Mouse (Mus musculus) bone marrow, adult 2 months (tissue): ENCODE measurements around the gene Alx3.
A peak's percentile ranks its signal among the peaks of the same experiment; 100 is the strongest.

ENCODE experiments used
- CTCF ChIP-seq: fragments of 200-500 bp; IDR thresholded peaks from 2 replicates; pipeline ENCODE4 v1.5.1; 2011; ENCODE audit warnings: low read length, control low read depth; ENCODE audit not compliant: control insufficient read depth, insufficient read depth
- POLR2A ChIP-seq: fragments of 200-500 bp; IDR thresholded peaks from 2 replicates; pipeline ENCODE4 v1.6.1; 2011; ENCODE audit warnings: low read depth, mild to moderate bottlenecking, control low read depth, low read length, borderline replicate concordance; ENCODE audit not compliant: control insufficient read depth

DNA sequence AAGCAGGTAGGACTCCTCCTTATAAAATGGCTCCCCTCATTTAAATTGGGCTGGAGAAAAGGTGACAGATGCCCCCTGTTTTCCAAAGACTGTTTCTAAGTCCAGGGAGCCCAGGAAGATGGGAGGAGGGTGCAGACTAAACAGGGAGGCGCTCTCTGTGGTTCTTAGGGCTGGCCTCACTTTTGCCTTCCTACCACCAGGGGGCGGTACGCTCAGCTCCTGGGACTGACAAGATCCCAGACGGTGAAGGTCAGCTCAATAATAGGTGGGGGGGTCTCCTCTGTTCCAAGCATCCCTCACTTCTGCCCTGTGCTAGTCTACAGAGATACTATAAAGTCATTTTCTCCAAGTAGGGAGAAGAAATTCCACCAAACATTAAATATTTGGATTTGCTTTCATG is 10.5 kb downstream of the Alx3 start:
- peak; percentile 86 for TF ChIP-seq CTCF
- no peak for TF ChIP-seq POLR2A
